Mouse (Mus musculus): ENCODE measurements around the gene Srp9. TPM values are rescaled to one million over a fixed set of nuclear protein-coding genes. Genes with fewer than 3 reads are reported as not detected.
"Not testable (repeated sequence)": the region's sequence is repeated elsewhere in the genome, so short reads cannot be mapped to it uniquely, and the experiment has no call there.

The Srp9 gene
- total RNA-seq, 2 experiments from 2014 or later: 65.2 to 76.7 TPM

- DNase-seq: no peak
Observed at GRCm38 (mm10) chr1:182148864-182149514, 24.5 kb downstream of the Srp9 start.

DNA sequence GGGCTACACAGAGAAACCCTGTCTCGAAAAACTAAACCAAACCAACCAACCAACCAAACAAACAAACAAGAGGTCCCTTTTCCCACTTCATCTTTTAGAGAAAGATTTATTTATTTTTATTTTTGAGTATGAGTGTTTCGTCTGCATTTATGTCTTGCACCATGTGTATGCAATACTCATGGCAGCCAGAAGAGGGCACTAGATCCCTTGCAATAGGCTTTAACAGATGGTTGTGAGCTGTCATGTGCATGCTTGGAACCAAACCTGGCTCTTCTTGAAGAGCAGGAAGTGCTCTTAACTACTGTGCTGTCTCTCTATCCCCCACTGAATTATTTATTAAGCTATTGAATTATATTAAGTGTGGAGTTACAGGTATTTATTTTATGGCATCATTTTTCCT is 25.4 kb downstream of the Srp9 start:
- DNase-seq: no peak

DNA sequence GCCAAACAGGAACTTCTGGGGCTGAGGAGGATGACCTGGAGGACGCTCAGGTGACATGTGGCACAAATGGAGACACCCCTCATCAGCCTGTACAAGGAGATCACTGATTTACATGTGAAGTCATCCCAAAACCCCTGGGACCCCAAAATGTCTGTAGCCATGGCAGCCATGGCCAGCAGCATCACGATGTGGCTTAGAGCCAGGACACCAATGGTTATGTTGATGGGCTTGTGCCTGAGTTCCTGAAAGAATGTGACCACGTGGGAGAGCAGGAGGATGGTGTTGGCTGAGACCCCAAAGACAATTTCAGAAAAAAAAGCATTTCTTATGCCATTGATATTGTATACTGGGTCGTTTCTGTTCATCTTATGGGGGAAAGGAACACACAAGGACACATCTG is 33.2 kb downstream of the Srp9 start:
- DNase-seq: no peak

DNA sequence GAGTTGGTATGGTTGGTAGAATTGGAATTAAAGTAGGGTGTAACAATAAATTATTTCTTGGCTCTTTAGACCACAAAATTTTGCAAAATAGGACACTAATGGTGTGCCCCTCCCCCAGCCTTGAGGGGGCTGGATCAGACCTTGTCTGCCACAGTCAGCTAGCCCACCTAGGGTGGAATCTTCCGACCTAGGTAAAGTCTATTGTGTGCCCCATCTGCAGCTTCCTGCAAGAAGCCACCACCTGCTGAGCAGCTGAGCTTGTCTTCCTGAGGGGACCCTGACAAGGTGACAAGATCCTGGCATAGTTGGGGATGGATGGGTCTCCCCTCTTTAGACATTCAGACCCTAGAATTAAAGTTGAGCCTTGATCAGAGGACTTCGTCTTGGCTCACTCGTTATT is 35.0 kb downstream of the Srp9 start:
- DNase-seq: no peak

DNA sequence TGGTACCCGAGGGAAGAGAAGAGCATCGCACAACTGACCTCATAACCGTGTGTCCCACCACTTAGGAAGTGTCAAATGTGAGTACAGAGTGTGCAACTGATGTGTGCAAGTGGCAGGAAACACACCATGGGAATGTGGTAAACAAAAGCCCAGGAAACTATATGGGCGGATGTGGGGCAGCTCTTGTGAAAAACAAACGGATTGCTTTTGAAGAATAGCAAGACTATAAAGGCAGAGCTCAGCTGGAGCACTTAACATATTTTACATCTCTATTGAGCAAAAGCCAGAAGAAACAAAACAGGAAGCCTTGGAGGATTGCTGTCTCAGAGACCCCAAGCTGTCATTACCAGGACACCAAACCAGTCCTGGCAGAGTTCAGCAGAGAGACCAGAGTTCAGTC is 38.4 kb downstream of the Srp9 start:
- no peak for DNase-seq

DNA sequence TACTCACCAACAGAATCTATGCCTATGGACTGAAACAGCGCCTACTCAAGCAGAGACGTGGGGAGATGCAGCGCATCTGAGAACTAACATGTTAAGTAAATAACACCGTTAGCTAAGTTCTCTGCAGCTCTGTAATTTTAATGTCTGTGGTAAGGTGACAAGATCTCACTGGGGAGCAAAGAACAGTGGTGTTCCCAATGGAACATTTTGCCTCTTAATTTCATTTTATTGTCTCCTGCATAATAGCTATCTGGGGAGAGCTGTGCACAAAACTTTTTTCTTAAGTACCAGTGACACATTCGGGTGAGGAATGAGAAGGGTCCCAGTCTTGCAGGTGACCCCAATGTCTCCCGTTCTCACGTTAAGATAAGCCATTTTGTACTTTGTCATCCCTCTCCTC is 39.8 kb downstream of the Srp9 start, which contains the start of gene Vmn1r1:
TSS of gene Vmn1r1 (minus strand) at position 101 of the 400 bp plus-strand sequence.
- DNase-seq: no peak

GRCm38 (mm10) chr1:182170206-182170605 is 45.7 kb downstream of the Srp9 start:
- not testable (repeated sequence) for DNase-seq

GRCm38 (mm10) chr1:182176985-182177384 is 52.4 kb downstream of the Srp9 start:
- DNase-seq: not testable (repeated sequence)

GRCm38 (mm10) chr1:182181456-182182305 is 57.1 kb downstream of the Srp9 start:
- no peak for DNase-seq

Other genes starting within 250 kb of the Srp9 start
- gene Enah, start 104.7 kb upstream of the Srp9 start, total RNA-seq (2021): 100 to 1,000 TPM; 170 to 200 TPM
- gene Vmn1r1, start 39.7 kb downstream of the Srp9 start, total RNA-seq (2021): not detected
- gene Degs1, start 158.1 kb downstream of the Srp9 start, total RNA-seq (2021): 10 to 100 TPM; 72.5 to 82.4 TPM
- 10 to 100 TPM; 48.5 to 51.2 TPM for gene Fbxo28, start 216.9 kb downstream of the Srp9 start, total RNA-seq (2021)